Mouse (Mus musculus): ENCODE results near the gene Itgal.

GRCm38 (mm10) chr7:127297586-127298193, 1.6 kb downstream of the Itgal start:
- no peak for TF ChIP-seq POLR2A (IDR thresholded peaks at IDR 0.05; ENCODE audit: borderline replicate concordance, extremely low read depth, insufficient read depth, insufficient read length, poor library complexity, severe bottlenecking)
- TF ChIP-seq CTCF (IDR thresholded peaks at IDR 0.05; ENCODE audit: borderline replicate concordance, extremely low read depth, insufficient read depth, insufficient read length), result no peak
